Mouse (Mus musculus) spleen, postnatal 14 days (tissue): ENCODE results near the gene Rcc1.

Experiments
- DNase-seq, 2 experiments: peaks; one replicate each; pipeline ENCODE4 v3.0.0; 2021 to 2022; ENCODE audit warnings: low spot score in 2 of 2

Rcc1 gene

DNA sequence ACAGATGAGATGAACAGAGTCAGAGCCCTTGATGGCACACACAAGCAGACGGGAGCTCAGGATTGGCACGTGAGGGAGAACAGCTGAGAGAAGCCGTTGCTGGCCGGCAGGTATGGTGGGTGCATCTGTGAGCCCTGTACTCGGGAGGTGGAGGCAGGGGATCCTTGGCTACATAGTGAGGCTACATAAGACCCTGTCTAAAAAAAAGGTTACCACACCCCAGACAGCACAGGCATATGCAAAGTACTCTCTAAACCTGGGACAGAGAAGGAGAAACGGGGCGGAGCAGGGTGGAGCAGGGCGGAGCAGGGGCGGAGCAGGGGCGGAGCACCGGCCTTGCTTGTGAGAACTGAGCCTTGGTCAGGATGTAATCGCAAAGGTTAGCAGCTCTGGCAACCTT lies 2.8 kb upstream of the Rcc1 start:
- peak; percentile 60 to 62 for DNase-seq

DNA sequence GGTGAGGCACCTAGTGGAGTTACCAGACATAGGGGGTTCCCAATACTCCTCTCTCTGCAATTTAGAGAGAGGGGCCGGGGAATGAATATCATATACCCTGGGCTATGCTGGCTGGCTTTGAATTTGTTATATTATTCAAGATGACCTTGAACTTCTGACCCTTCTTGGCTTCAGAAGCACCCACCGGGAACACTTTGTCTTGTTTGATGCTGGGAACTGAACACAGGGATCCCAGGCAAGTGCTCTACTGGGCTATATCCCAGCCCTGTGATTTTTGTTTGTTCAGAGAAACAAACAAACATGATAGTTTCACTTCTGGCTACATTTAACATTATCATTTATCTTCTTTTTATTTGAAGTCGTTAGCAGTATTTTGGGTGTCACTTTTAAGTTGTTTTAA lies 2.0 kb upstream of the Rcc1 start:
- no peak for DNase-seq

GRCm38 (mm10) chr4:132354571-132354970 lies 1.2 kb upstream of the Rcc1 start:
- peak in 1 of 2 experiments; percentile 22 for DNase-seq

DNA sequence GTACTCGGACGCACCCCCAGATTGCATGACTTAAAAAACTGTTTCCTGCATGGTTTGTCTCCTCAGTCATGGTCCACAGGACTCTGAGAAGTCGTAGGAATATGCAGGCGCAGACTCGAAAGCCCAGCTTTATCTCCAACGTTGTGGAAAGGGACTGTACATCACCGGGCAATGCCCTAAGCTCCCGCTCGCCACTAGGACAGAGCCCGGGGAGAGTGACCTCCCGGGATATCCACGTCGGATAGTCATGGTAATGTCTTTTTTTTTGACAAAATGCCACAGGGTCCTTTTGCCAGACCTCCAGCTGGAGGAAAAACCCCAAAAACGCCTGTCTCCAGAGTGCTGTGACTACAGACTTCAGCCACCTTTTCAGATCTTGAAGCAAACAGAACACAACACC lies 666 bp downstream of the Rcc1 start:
- no peak for DNase-seq

- no peak for DNase-seq
Observed at GRCm38 (mm10) chr4:132351401-132351800, 2.0 kb downstream of the Rcc1 start.

DNA sequence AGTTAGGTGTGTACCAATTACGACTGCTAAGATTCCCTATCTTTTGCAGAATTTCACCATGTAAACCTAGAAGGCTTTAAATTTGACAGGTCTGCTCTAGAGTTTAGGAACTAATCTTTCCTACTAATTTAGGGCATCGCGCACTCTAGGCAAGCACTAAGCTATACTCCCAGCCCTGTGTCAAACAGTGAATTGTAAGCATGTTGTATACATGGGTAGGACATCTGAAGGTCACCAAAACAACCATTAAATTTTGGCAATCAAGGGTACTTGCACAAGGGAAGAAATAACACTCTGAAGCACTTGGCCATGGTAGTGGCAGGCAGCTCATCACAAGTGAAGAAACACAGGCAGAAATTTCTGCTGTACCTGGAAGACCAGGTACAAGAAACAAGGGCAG lies 2.6 kb downstream of the Rcc1 start:
- no peak for DNase-seq

DNA sequence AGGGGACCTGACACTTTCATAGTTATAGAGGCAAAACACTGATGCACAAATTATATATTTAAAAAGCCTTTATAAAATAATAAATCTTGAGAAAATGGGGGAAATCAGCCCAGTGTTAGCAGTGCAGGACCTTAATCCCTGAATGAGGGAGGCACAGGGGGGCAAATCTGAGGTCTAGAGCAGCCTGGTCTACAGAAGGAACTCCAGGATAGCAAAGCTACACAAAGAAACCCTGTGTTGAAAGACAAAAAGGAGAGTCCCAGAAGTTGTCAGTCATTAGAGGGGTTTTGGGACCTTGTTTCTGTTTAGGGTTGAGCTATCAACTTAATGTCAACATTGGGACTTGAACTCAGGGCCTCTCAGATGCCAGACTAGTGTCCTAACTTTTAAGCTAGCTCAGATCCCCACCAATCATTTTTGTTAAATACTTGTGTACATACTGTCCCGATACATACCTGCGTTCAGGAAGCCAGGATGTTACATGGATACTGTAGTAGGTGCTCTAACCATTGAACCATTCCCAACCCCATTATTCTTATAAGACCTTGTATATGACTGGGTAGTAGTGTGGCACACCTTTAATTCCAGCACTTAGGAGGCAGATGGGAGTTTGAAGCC lies 3.2 kb downstream of the Rcc1 start:
- no peak for DNase-seq

GRCm38 (mm10) chr4:132349495-132350122 lies 3.8 kb downstream of the Rcc1 start:
- no peak for DNase-seq

- DNase-seq, result no peak
Observed at GRCm38 (mm10) chr4:132346661-132347060, 6.7 kb downstream of the Rcc1 start.

GRCm38 (mm10) chr4:132346261-132346660 lies 7.1 kb downstream of the Rcc1 start:
- no peak for DNase-seq

DNA sequence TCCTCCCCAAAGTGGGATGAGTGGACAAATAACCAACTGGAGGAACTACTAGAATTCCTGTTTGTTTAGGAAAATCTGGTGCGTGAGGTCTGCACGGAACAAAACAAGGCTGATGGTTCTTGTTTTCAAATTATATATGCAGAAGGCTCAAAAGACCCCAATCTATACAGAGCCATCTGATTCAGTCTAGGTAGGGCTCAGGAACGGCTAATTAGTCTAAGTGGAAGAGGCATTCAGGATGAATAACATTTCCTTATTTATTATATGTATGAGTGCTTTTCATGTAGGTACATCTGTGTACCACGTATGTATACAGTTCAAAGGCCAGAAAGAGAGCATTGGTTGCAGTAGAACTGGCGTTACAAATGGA lies 7.6 kb downstream of the Rcc1 start:
- no peak for DNase-seq

- DNase-seq, result peak; percentile 94 to 95
Observed at GRCm38 (mm10) chr4:132345135-132345842, 8.1 kb downstream of the Rcc1 start.

GRCm38 (mm10) chr4:132344403-132345134 lies 8.8 kb downstream of the Rcc1 start:
- no peak for DNase-seq

- no peak for DNase-seq
Observed at GRCm38 (mm10) chr4:132341451-132341850, 12.0 kb downstream of the Rcc1 start.

DNA sequence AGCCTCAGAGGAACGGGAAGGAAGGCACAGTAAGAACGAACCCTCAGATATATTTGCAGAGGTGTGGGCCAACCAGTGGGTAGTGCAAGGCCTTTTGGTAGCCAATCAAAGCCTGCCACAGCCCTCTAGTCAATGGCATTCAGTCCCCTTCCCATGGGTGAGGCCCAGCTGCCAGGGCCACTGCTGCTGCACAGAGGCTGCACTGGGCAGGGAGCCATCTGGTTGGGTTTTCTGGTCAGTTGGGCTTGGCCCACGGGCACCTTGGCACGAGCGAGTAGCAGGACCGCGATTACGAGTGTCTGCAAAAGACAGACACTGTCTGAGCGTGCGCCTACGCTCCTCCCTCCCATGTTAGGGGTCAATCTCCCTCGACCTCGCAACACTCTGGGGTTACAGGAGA lies 14.5 kb downstream of the Rcc1 start:
- DNase-seq, result no peak

DNA sequence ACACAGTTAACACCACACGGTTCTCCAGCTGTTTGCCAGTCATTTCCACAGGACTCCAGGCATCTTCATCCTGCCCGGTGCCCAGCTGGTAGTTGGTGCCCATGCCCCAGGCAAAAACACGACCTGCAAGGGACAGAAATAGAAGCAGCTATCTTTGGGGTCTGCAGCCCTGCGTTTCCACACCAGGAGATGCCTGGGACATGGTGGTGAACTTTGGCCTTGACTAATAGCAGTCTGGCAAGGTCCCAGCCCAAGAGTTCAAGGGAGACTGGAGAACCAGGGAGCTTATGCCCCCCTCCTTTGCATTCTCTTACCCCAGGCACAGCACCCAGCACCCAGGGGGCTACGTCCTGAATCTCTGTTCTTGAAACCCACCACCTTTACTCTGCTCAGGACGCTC lies 20.5 kb downstream of the Rcc1 start:
- DNase-seq, result no peak

- no peak for DNase-seq
Observed at GRCm38 (mm10) chr4:132331960-132332359, 21.4 kb downstream of the Rcc1 start.

- DNase-seq, result no peak
Observed at GRCm38 (mm10) chr4:132329835-132330354, 23.5 kb downstream of the Rcc1 start.

- peak; percentile 80 to 85 for DNase-seq
Observed at GRCm38 (mm10) chr4:132329115-132329834, 24.1 kb downstream of the Rcc1 start, which contains the start of gene Trnau1ap. TSS of gene Trnau1ap (minus strand) at chr4:132329538.

DNA sequence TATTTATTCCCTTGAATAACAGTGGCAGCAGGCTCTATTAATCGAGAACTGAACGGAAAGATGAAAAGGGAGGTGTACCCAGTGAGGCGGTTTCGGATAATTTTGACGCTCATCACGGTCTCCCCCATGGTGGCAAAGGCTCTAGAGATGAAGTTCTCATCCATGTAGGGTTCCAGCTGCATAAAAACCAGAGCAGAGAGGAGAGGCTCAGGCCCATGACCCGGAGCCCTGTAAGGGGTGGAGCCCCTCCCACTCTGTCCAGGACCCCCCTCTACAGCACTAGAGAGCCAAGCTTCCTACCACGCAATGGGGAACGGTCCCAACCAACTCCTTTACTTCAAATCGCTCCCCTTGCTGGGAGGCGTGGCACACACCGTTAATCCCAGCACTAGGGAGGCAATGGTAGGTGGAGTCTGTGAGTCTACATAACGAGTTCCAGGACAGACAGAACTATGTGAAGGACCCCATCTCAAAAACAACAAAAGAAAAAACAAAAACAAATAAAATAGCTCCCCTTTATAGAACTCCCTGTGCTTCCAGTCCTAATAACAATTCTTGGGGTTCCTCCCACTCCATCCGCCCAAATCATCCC lies 24.9 kb downstream of the Rcc1 start:
- no peak for DNase-seq

- no peak for DNase-seq
Observed at GRCm38 (mm10) chr4:132326481-132326880, 26.9 kb downstream of the Rcc1 start.
